Mouse (Mus musculus): ENCODE data around the gene Rpl14. TPM values are rescaled to one million over a fixed set of nuclear protein-coding genes. Genes with fewer than 3 reads are reported as not detected.
"Not testable (repeated sequence)": the region's sequence is repeated elsewhere in the genome, so short reads cannot be mapped to it uniquely, and the experiment has no call there.

Gene Rpl14
- 476 and 492 TPM in 2 replicates for polyA plus RNA-seq (2016; fragmentation: Nextera tagmentation; extraction: Ambion mirVana)

GRCm38 (mm10) chr9:120570741-120571592 lies at the start of gene Rpl14:
Gene Rpl14, plus strand, starts transcription at chr9:120571444.
- ATAC-seq (ENCODE audit: insufficient number of reproducible peaks, low FRiP score), result peak; percentile 93
- Histone ChIP-seq H3K4me2 (peak within 1 kb of the TSS; percentile 91), H3K9ac (peak within 1 kb of the TSS; percentile 90), H3K36me3 (peaks cover 35% of the 10 kb centered on the region), H3K27ac (ENCODE audit: poor library complexity, severe bottlenecking) (peak within 1 kb of the TSS; percentile 56), H3K4me1 (replicated peaks) (peaks cover 25% of the 10 kb centered on the region), H3K27me3 (replicated peaks) (no peaks in the 10 kb centered on the region), H3K9me3 (replicated peaks) (no peaks in the 10 kb centered on the region), H3K4me3 (peak within 1 kb of the TSS; percentile 76)
- WGBS, result 4% methylated on average over 43 of the region's 43 CpGs

- Histone ChIP-seq H3K9ac (no peak overlapping the region), H3K4me2 (no peak overlapping the region), H3K4me3 (no peak overlapping the region), H3K9me3 (replicated peaks) (no peaks in the 10 kb centered on the region), H3K4me1 (replicated peaks) (no peaks in the 10 kb centered on the region), H3K36me3 (no peaks in the 10 kb centered on the region), H3K27ac (ENCODE audit: poor library complexity, severe bottlenecking) (no peak overlapping the region), H3K27me3 (replicated peaks) (no peaks in the 10 kb centered on the region)
- ATAC-seq (ENCODE audit: insufficient number of reproducible peaks, low FRiP score), result no peak
- 75% methylated on average over 4 of the region's 4 CpGs for WGBS
Measured at GRCm38 (mm10) chr9:120527270-120527669, 44.0 kb upstream of the Rpl14 start.

- H3K27me3 ChIP-seq (replicated peaks), result no peaks in the 10 kb centered on the region
- no peaks in the 10 kb centered on the region for H3K36me3 ChIP-seq
- no peak overlapping the region for H3K9ac ChIP-seq
- no peak for ATAC-seq (ENCODE audit: insufficient number of reproducible peaks, low FRiP score)
- H3K27ac ChIP-seq (ENCODE audit: poor library complexity, severe bottlenecking), result no peak overlapping the region
- no peak overlapping the region for H3K4me3 ChIP-seq
- no peak overlapping the region for H3K4me2 ChIP-seq
- no peaks in the 10 kb centered on the region for H3K9me3 ChIP-seq (replicated peaks)
- 82% methylated on average over 8 of the region's 8 CpGs for WGBS
- no peaks in the 10 kb centered on the region for H3K4me1 ChIP-seq (replicated peaks)
Measured at GRCm38 (mm10) chr9:120527919-120528318, 43.3 kb upstream of the Rpl14 start.

- no peak overlapping the region for H3K27ac ChIP-seq (ENCODE audit: poor library complexity, severe bottlenecking)
- no peak overlapping the region for H3K4me2 ChIP-seq
- no peak overlapping the region for H3K9ac ChIP-seq
- H3K27me3 ChIP-seq (replicated peaks), result no peaks in the 10 kb centered on the region
- ATAC-seq (ENCODE audit: insufficient number of reproducible peaks, low FRiP score), result no peak
- H3K9me3 ChIP-seq (replicated peaks), result peaks cover 7% of the 10 kb centered on the region; the same call in 1 of the 2 replicates
- no peaks in the 10 kb centered on the region for H3K4me1 ChIP-seq (replicated peaks)
- H3K4me3 ChIP-seq, result no peak overlapping the region
- WGBS, result 80% methylated on average over 17 of the region's 17 CpGs
- H3K36me3 ChIP-seq, result no peaks in the 10 kb centered on the region
Measured at GRCm38 (mm10) chr9:120528815-120529510, 42.3 kb upstream of the Rpl14 start.

GRCm38 (mm10) chr9:120530471-120530870 lies 40.8 kb upstream of the Rpl14 start:
- Histone ChIP-seq H3K4me1 (replicated peaks) (no peaks in the 10 kb centered on the region), H3K27ac (ENCODE audit: poor library complexity, severe bottlenecking) (no peak overlapping the region), H3K36me3 (no peaks in the 10 kb centered on the region), H3K9ac (no peak overlapping the region), H3K27me3 (replicated peaks) (no peaks in the 10 kb centered on the region), H3K4me3 (no peak overlapping the region), H3K4me2 (no peak overlapping the region), H3K9me3 (replicated peaks) (peaks cover 12% of the 10 kb centered on the region; the same call in 1 of the 2 replicates)
- ATAC-seq (ENCODE audit: insufficient number of reproducible peaks, low FRiP score), result no peak
- WGBS, result 87% methylated on average over 5 of the region's 5 CpGs

- Histone ChIP-seq H3K27ac (ENCODE audit: poor library complexity, severe bottlenecking) (no peak overlapping the region), H3K27me3 (replicated peaks) (0 out of 2 replicates have a peak, but pooled peaks cover under 1% of the 10 kb centered on the region), H3K9me3 (replicated peaks) (peaks cover 12% of the 10 kb centered on the region; the same call in 1 of the 2 replicates), H3K4me1 (replicated peaks) (no peaks in the 10 kb centered on the region), H3K4me2 (no peak overlapping the region), H3K4me3 (no peak overlapping the region), H3K9ac (no peak overlapping the region), H3K36me3 (no peaks in the 10 kb centered on the region)
- no peak for ATAC-seq (ENCODE audit: insufficient number of reproducible peaks, low FRiP score)
- WGBS, result 77% methylated on average over 6 of the region's 6 CpGs
Measured at GRCm38 (mm10) chr9:120532062-120532461, 39.2 kb upstream of the Rpl14 start.

GRCm38 (mm10) chr9:120532691-120533090 lies 38.6 kb upstream of the Rpl14 start:
- no peak overlapping the region for H3K4me3 ChIP-seq
- H3K9ac ChIP-seq, result no peak overlapping the region
- 86% methylated on average over 6 of the region's 6 CpGs for WGBS
- 0 out of 2 replicates have a peak, but pooled peaks cover 4% of the 10 kb centered on the region for H3K27me3 ChIP-seq (replicated peaks)
- no peaks in the 10 kb centered on the region for H3K4me1 ChIP-seq (replicated peaks)
- no peak for ATAC-seq (ENCODE audit: insufficient number of reproducible peaks, low FRiP score)
- no peak overlapping the region for H3K27ac ChIP-seq (ENCODE audit: poor library complexity, severe bottlenecking)
- no peaks in the 10 kb centered on the region for H3K36me3 ChIP-seq
- peaks cover 12% of the 10 kb centered on the region; the same call in 1 of the 2 replicates for H3K9me3 ChIP-seq (replicated peaks)
- no peak overlapping the region for H3K4me2 ChIP-seq

- H3K27ac ChIP-seq (ENCODE audit: poor library complexity, severe bottlenecking); H3K27me3 ChIP-seq (replicated peaks); H3K4me1 ChIP-seq (replicated peaks); H3K9ac ChIP-seq; H3K4me3 ChIP-seq; ATAC-seq (ENCODE audit: insufficient number of reproducible peaks, low FRiP score); H3K36me3 ChIP-seq; H3K4me2 ChIP-seq: not testable (repeated sequence)
- peaks cover 12% of the 10 kb centered on the region; the same call in 1 of the 2 replicates for H3K9me3 ChIP-seq (replicated peaks)
- WGBS, result 88% methylated on average over 8 of the region's 8 CpGs
Measured at GRCm38 (mm10) chr9:120533446-120533950, 37.7 kb upstream of the Rpl14 start.

- H3K4me2 ChIP-seq, result peak within 1 kb of the TSS; percentile 84
- peak; percentile 78 for ATAC-seq (ENCODE audit: insufficient number of reproducible peaks, low FRiP score)
- peak within 1 kb of the TSS; percentile 46 for H3K4me3 ChIP-seq
- peak within 1 kb of the TSS; percentile 59; the same call in 1 of the 2 replicates for H3K9ac ChIP-seq
- no peak within 1 kb of the TSS for H3K27ac ChIP-seq (ENCODE audit: poor library complexity, severe bottlenecking)
- H3K4me1 ChIP-seq (replicated peaks), result peaks cover 7% of the 10 kb centered on the region
- 2% methylated on average over 31 of the region's 31 CpGs for WGBS
- H3K36me3 ChIP-seq, result no peaks in the 10 kb centered on the region
- peaks cover 44% of the 10 kb centered on the region for H3K27me3 ChIP-seq (replicated peaks)
- no peaks in the 10 kb centered on the region for H3K9me3 ChIP-seq (replicated peaks)
Measured at GRCm38 (mm10) chr9:120539662-120540251, 31.5 kb upstream of the Rpl14 start, which contains the start of gene Entpd3. Gene Entpd3, plus strand, starts transcription at chr9:120539818.

GRCm38 (mm10) chr9:120541411-120541810 lies 29.8 kb upstream of the Rpl14 start:
- H3K4me2 ChIP-seq, result no peak overlapping the region
- WGBS, result 29% methylated on average over 2 of the region's 2 CpGs
- no peak overlapping the region for H3K4me3 ChIP-seq
- H3K27me3 ChIP-seq (replicated peaks), result peaks cover 45% of the 10 kb centered on the region
- H3K9ac ChIP-seq, result no peak overlapping the region
- H3K36me3 ChIP-seq, result no peaks in the 10 kb centered on the region
- peaks cover 7% of the 10 kb centered on the region for H3K4me1 ChIP-seq (replicated peaks)
- no peaks in the 10 kb centered on the region for H3K9me3 ChIP-seq (replicated peaks)
- ATAC-seq (ENCODE audit: insufficient number of reproducible peaks, low FRiP score), result no peak
- H3K27ac ChIP-seq (ENCODE audit: poor library complexity, severe bottlenecking), result no peak overlapping the region

- Histone ChIP-seq H3K9ac (no peak overlapping the region), H3K27ac (ENCODE audit: poor library complexity, severe bottlenecking) (no peak overlapping the region), H3K9me3 (replicated peaks) (no peaks in the 10 kb centered on the region), H3K36me3 (no peaks in the 10 kb centered on the region), H3K4me3 (no peak overlapping the region), H3K27me3 (replicated peaks) (peaks cover 45% of the 10 kb centered on the region), H3K4me2 (no peak overlapping the region), H3K4me1 (replicated peaks) (peaks cover 7% of the 10 kb centered on the region)
- WGBS, result 35% methylated on average over 6 of the region's 6 CpGs
- ATAC-seq (ENCODE audit: insufficient number of reproducible peaks, low FRiP score), result no peak
Measured at GRCm38 (mm10) chr9:120542241-120542640, 29.0 kb upstream of the Rpl14 start.
